Mouse (Mus musculus) small intestine, adult 2 months (tissue): Measurements from ENCODE around the gene Rp9. TPM values are rescaled to one million over a fixed set of nuclear protein-coding genes. Genes with fewer than 3 reads are reported as not detected.

Experiments used
- H3K27ac ChIP-seq: fragments of 200-500 bp; 2 replicates; pipeline ENCODE4 v1.5.1; 2012; ENCODE audit warnings: low read depth, low read length, control low read depth, inconsistent platforms; ENCODE audit not compliant: insufficient read depth
- H3K27me3 ChIP-seq: fragments of 200-500 bp; 2 replicates; pipeline ENCODE4 v1.6.1; 2012; ENCODE audit warnings: mild to moderate bottlenecking, moderate library complexity, low read length, inconsistent platforms; ENCODE audit not compliant: control insufficient read depth, insufficient read depth
- H3K36me3 ChIP-seq: fragments of 200-500 bp; 2 replicates; pipeline ENCODE4 v1.6.1; 2012; ENCODE audit warnings: mild to moderate bottlenecking, low read length, control low read depth, inconsistent platforms; ENCODE audit not compliant: control insufficient read depth, insufficient read depth
- H3K4me1 ChIP-seq: fragments of 200-500 bp; 2 replicates; pipeline ENCODE4 v1.6.1; 2012; ENCODE audit warnings: low read length, inconsistent platforms, mixed read lengths; ENCODE audit not compliant: control insufficient read depth, insufficient read depth, insufficient read length
- H3K4me3 ChIP-seq: fragments of 200-500 bp; 2 replicates; pipeline ENCODE4 v1.5.1; 2012; ENCODE audit warnings: low read depth, mild to moderate bottlenecking, control low read depth, inconsistent platforms, low read length, moderate library complexity
- CTCF ChIP-seq: fragments of 200-500 bp; IDR thresholded peaks from 2 replicates; pipeline ENCODE4 v1.5.1; 2012; ENCODE audit warnings: low read depth, mild to moderate bottlenecking, control low read depth, inconsistent platforms, low read length, moderate library complexity, mixed read lengths; ENCODE audit not compliant: insufficient replicate concordance, insufficient read length; ENCODE audit errors: extremely low read depth
- POLR2A ChIP-seq: fragments of 200-500 bp; IDR thresholded peaks from 2 replicates; pipeline ENCODE4 v1.6.1; 2012; ENCODE audit warnings: low read depth, mild to moderate bottlenecking, control low read depth, inconsistent platforms, low read length, moderate library complexity
- WGBS: fragments of 180-500 bp; shearing (Covaris S2); methylation state at CpG from one replicate; pipeline ENCODE4 v1.1.7; 2018; 5-methylcytosine and 5-hydroxymethylcytosine counted together
- polyA plus RNA-seq: library from polyadenylated mRNA; depleted of rRNA; stranded (reverse); fragments of >200 nt; gene quantifications from 2 replicates; pipeline ENCODE4 v1.2.3, GENCODE M21; 2012; rRNA removed

Rp9 gene
- 36.9 and 106 TPM in 2 replicates for polyA plus RNA-seq

- Histone ChIP-seq H3K36me3 (0 out of 2 replicates have a peak, but pooled peaks cover 3% of the 10 kb centered on the region), H3K4me3 (no peak within 1 kb of the TSS), H3K4me1 (no peaks in the 10 kb centered on the region), H3K27ac (no peak within 1 kb of the TSS), H3K27me3 (no peaks in the 10 kb centered on the region)
- TF ChIP-seq POLR2A = no peak
- no peak for TF ChIP-seq CTCF
- 92% methylated on average over 3 of the region's 3 CpGs for WGBS
These were observed at the start of gene Rp9 for GRCm38 (mm10) chr9:22469643-22470042. Rp9 (minus strand) TSS chr9:22469743.

- TF ChIP-seq POLR2A (no peak), CTCF (peak; percentile 75; the same call in 1 of the 2 replicates)
- no peaks in the 10 kb centered on the region for H3K36me3 ChIP-seq
- no peaks in the 10 kb centered on the region for H3K4me1 ChIP-seq
- no peaks in the 10 kb centered on the region for H3K27me3 ChIP-seq
- no peak overlapping the region for H3K27ac ChIP-seq
- no peak overlapping the region for H3K4me3 ChIP-seq
- WGBS = 96% methylated on average over 3 of the region's 3 CpGs
These were observed 49.0 kb upstream of the Rp9 start for GRCm38 (mm10) chr9:22518394-22519041.

- WGBS = 94% methylated on average over 4 of the region's 4 CpGs
- Histone ChIP-seq H3K4me3 (no peak overlapping the region), H3K36me3 (no peaks in the 10 kb centered on the region), H3K4me1 (no peaks in the 10 kb centered on the region), H3K27me3 (no peaks in the 10 kb centered on the region), H3K27ac (no peak overlapping the region)
- TF ChIP-seq POLR2A (no peak), CTCF (no peak)
These were observed 45.5 kb upstream of the Rp9 start for GRCm38 (mm10) chr9:22515076-22515475.

DNA sequence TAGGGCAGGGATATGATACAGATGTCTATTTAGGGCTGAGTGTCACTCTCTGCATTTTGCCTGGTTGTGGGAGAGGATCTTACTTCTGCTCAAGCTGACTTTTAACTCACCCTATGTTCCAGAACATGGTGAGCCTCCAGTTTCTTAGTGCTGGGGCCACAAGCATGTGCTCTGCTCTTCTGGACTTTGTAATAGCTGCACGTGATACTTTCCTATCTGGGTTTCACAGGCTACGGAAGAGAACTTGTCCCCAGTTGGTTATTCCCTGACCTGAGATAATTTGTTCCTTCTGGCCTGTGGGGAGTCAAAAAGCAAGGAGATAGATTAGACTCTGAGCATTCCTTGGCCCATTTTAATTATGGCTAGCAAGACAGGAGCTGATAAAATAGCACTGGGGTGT is 36.0 kb upstream of the Rp9 start:
- 47% methylated on average over 2 of the region's 2 CpGs for WGBS
- Histone ChIP-seq H3K4me3 (no peak overlapping the region), H3K4me1 (no peaks in the 10 kb centered on the region)

GRCm38 (mm10) chr9:22503581-22503980 is 34.0 kb upstream of the Rp9 start:
- Histone ChIP-seq H3K27ac (no peak overlapping the region), H3K27me3 (no peaks in the 10 kb centered on the region), H3K4me3 (no peak overlapping the region), H3K4me1 (no peaks in the 10 kb centered on the region), H3K36me3 (no peaks in the 10 kb centered on the region)
- TF ChIP-seq POLR2A = no peak
- no peak for TF ChIP-seq CTCF
- 95% methylated on average over 5 of the region's 5 CpGs for WGBS

More for the DNA sequence above, 36.0 kb upstream of the Rp9 start:
- H3K27ac ChIP-seq = no peak overlapping the region
- no peaks in the 10 kb centered on the region for H3K36me3 ChIP-seq
- TF ChIP-seq CTCF = no peak
- TF ChIP-seq POLR2A = no peak
- H3K27me3 ChIP-seq = no peaks in the 10 kb centered on the region

- TF ChIP-seq POLR2A = no peak
- TF ChIP-seq CTCF = no peak
- Histone ChIP-seq H3K36me3 (no peaks in the 10 kb centered on the region), H3K27ac (no peak overlapping the region), H3K4me1 (no peaks in the 10 kb centered on the region), H3K4me3 (no peak overlapping the region), H3K27me3 (no peaks in the 10 kb centered on the region)
- 83% methylated on average over 2 of the region's 2 CpGs for WGBS
These were observed 33.4 kb upstream of the Rp9 start for GRCm38 (mm10) chr9:22502972-22503371.

- Histone ChIP-seq H3K27ac (no peak overlapping the region), H3K4me1 (no peaks in the 10 kb centered on the region), H3K27me3 (no peaks in the 10 kb centered on the region), H3K36me3 (no peaks in the 10 kb centered on the region), H3K4me3 (no peak overlapping the region)
- TF ChIP-seq POLR2A = no peak
- no peak for TF ChIP-seq CTCF
- 70% methylated on average over 6 of the region's 6 CpGs for WGBS
These were observed 27.7 kb upstream of the Rp9 start for GRCm38 (mm10) chr9:22497021-22497767.
